Mouse (Mus musculus): Measurements from ENCODE around the gene Slc35e3.

The Slc35e3 gene

DNA sequence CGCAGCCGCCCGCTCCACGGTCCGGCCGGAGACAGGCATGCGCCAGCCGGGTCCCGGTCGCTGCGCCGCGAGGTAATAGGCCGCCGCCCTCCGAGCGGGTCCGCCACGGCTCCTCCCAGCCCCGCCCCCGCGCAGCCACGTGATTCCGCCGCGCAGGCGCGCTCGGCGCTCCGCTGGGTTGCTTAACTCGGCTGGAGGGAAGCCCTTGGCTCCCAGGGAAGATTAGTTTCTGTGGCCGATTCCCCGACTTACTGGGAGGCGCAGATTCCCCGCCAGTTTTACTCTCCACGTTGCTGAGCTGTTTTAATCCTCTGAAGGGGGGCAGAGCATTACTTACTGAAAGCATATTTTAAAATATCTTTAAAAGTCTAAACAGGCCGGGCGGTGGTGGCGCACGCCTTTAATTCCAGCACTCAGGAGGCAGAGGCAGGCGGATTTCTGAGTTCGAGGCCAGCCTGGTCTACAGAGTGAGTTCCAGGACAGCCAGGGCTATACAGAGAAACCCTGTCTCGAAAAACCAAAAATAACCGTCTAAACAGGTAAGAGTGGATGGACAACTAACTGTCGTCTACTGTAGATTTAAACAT lies at the start of gene Slc35e3:
Gene Slc35e3, minus strand, starts transcription at position 69 of the 587 bp plus-strand sequence.
- DNase-seq (ENCODE audit: low read depth, low spot score) = peak; percentile 81

DNA sequence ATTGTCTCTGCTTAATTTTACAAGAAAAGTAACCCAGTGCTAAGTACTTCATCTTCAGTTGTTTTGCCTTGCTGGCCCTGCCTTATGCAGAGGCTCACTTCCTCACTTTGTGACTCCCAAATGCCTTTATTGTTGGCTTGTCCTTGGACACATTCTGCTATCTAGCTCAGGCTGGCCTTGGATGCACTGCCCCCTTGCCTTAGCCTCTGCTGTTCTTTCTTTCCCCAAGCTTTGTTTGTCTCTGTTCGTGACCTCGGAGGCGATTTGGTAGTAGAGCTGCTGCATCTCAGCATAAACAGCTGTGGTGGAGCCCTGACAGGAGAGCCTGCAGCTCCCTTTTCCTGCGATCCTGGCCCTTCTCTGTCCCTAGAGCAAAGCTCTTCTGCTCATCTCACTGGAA lies 49.0 kb upstream of the Slc35e3 start:
- DNase-seq (ENCODE audit: low read depth, low spot score) = no peak

DNA sequence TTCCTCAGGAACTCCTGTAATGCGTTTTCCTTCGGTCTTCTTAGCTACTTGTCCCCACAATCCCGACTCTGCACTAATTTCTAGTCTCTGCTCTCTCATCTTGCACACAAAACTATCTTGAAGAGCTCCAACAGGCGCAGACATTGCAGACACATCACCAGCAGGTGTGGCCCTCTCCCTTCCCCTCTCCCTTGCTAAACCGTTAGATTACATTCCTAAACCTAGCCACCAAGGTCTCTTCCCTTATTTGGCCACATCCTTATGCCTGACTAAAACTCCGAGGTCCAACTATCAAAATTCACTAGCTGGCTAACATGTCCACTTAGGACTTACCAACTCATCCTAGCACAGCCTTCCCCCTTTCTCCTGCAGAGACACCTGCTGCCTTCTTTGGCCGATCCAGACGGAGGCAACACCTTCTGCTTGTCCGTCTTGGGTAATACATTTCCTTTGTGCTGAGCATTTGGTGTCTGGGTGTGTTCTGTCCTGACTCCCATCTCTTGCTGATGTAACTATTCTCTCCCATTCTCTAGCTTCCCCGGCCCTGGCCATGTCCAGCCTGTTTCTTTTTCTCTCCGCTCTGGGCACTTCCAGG lies 47.4 kb upstream of the Slc35e3 start:
- DNase-seq (ENCODE audit: low read depth, low spot score) = no peak

DNA sequence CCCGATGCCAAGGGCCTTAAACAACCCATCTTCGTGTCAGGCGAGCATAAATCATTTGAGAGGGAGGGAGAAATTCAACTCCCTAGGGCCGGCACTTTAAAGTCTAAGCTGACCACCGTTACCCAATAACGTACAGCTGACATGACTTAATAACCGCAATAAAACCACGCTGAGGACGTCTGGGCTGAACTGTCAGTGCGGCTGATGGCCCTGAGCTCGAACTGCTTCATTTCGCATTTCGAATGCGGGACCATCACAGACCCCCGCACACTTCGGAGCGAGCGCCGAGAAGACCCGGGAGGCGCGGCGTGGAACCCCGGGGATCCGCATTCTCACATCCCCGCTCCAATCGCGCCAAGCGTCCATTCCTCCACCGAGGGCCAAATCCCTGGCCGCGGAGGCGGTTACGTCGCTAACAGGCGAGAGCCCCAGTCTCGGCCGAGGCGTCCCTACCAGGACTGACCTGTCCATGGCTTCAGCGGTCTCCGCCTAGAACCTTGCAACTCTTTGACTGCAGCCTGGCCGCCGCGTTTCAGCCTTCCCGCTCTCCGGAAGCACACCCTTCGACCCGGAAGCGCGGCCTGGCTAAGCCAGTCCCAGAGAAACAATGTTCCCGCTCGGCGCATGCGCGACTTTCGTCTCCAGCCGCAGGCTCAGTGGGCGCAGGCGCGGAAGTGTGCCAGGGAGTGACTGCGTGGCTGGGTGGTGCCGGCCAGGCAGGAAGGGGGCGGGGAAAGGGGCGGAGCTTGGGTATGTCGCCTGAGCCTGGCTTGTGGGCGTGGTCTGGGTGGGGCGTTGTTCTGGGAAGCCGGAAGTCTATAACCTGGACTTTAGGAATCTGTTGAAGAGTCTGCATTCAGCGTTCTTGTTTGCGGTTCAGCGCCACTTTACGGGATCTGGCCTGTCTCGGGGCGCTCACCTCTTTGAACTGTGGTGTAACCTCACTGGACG lies 46.3 kb upstream of the Slc35e3 start, which contains the start of gene Nup107:
Gene Nup107, minus strand, starts transcription at position 565 of the 951 bp plus-strand sequence.
- DNase-seq (ENCODE audit: low read depth, low spot score) = peak; percentile 96

DNA sequence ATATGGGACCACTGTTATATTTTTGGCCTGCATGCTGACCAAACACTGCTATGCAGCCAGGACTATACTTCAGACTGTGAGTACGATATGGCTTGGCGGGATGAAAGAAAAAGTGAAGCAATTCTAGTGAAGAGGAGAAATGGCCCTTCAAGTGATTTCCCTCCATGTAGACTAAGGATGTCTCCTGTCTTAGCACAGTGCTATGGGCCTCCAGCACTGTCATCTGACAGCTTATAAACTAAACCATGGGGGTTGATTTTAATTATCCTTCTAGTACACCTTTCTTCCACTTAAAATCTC lies 45.0 kb upstream of the Slc35e3 start:
- DNase-seq (ENCODE audit: low read depth, low spot score) = no peak

DNA sequence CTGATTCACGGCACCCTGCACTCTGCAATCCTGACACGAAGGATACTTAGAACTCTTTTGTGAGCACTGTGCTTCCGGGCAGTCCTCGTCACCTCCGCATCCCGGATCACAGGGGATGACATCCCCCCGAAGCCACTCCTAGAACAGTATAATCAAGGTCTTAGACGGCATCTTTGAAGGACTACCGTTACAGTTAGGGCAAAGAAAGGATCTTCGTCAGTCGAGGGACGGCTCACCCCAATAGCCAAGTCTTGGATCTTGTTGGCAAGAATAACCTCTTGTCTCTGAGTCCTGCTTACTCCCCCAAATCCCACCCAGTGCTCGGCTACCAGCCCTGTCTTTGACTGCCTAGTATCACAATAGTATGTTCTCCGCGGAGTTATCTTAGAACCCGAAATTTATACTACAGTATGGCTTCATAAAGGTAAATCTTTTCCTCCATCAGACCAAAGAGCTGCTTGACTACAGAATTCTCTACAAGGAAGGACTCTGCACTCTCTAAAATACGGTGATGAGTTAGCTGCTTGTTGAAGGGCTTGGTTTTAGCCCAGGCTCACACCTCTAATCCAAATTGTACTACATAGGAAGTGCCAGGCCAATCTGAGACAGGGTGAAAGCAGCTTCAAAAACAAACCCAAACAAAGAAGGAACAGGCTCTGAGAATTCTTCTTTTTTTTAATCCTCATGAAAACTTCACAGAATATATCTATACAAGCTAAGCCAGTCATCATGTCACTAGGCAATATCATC lies 44.4 kb upstream of the Slc35e3 start:
- no peak for DNase-seq (ENCODE audit: low read depth, low spot score)

DNA sequence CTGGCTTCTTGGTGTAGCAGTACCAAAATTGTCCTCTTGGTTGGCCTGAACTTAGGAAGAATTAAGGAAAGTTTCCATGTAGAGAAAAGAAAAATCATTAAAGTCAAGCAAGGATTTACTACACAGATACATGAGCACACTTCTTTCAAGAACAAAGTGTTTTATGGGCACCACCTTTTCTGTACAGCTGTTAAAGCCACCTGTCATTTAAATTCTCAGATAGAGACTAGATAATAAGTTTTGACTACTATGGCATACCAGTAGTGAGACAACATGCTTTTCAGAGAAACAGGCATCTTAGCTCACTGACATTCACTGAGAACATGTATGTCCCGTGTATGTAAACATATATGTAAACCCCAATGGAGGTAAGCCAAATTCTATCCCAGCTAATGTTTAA lies 43.8 kb upstream of the Slc35e3 start:
- DNase-seq (ENCODE audit: low read depth, low spot score) = no peak

DNA sequence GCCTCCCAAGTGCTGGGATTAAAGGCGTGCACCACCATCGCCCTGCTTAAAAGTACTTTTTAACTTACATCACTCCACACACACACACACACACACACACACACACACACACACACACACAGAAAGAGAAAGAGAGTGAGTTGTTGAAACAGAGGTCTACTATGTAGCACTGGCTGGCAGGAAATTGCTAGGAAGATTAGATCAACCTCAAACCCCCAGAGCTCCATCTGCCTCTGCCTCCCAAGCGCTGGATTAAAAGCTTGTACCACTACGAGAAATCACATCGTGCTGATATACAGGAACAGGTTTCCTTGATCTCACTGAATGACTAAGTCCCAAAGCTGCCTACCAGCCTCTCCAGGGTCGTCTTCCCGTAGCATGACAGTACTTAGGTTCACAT lies 38.5 kb upstream of the Slc35e3 start:
- no peak for DNase-seq (ENCODE audit: low read depth, low spot score)

DNA sequence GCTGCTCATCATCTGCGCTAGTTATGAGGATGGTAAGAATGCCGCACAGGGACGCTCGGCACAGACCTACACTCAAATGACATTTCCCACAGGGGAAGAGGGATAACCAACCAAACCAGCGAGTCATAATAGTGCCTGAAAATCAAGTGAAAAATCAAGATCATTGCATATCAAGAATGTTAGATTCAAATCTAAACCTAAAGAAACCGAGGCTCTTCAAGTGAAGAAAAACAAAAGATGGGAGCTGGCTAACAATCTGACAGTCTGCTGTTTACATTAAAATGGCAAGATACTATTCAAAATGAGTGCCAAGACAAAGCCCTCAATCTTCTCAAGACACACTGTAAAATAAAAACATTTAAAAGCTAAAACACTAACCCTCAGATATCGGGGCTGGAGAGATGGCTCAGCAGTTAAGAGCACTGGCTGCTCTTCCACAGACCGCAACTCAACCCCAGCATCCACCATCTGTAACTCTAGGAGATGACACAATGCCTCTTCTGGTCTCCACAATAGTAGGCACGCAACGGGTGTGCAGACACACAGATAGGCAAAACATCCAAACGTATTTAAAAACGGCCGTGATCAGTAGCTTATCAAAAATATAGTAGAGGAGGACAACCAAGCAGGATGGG lies 37.7 kb upstream of the Slc35e3 start:
- no peak for DNase-seq (ENCODE audit: low read depth, low spot score)

DNA sequence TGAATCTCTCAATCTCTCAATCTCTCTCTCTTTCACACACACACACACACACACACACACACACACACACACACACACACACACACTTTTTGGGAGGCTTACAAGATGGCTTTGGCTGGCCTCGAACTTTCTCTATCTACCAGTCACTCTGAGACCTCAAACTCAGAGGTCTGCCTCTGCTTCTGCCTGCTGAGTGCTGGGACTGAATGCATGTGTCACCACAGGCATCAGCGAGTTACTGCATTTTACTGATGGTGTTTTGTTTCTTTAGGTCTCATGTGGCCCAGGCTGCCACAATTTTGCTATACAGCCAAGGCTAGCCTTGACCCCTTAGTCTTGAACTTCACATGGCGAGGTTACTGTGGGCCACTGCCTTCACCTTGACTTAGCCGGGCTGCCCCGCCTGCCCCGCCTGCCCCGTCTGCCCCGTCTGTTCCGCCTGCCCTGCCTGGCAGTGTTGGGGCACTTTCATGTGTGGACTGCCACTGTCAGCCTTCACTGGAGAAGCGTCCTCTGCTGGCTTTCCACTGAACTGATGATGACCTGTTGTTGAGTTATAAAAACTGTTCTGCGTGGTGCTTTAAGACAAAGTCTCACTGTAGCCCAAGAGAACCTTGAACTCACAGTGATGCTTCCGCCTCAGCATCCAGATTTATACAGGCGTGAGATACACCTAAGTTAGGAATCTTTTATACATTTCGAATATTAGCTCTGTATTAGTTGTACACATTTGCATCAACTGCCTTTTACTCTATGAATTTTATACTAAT lies 36.5 kb upstream of the Slc35e3 start:
- no peak for DNase-seq (ENCODE audit: low read depth, low spot score)

DNA sequence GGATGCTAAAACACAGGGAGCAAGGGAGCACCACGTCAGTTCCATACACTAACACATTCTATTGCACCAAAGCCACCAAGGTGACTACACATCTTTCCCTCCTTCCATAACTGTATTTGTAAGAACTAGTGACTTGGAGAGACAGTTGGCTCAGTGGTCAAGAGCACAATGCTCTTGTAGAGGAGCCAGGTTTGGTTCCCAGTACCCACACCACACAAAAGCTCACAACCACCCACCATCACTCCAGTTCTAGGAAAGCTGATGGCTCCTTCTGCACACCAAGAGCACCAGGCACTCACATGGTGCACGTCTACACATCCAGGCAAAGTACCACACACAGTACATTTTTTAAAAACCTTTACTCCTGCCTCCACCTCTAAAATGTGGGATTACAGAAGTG lies 35.9 kb upstream of the Slc35e3 start:
- DNase-seq (ENCODE audit: low read depth, low spot score) = no peak

DNA sequence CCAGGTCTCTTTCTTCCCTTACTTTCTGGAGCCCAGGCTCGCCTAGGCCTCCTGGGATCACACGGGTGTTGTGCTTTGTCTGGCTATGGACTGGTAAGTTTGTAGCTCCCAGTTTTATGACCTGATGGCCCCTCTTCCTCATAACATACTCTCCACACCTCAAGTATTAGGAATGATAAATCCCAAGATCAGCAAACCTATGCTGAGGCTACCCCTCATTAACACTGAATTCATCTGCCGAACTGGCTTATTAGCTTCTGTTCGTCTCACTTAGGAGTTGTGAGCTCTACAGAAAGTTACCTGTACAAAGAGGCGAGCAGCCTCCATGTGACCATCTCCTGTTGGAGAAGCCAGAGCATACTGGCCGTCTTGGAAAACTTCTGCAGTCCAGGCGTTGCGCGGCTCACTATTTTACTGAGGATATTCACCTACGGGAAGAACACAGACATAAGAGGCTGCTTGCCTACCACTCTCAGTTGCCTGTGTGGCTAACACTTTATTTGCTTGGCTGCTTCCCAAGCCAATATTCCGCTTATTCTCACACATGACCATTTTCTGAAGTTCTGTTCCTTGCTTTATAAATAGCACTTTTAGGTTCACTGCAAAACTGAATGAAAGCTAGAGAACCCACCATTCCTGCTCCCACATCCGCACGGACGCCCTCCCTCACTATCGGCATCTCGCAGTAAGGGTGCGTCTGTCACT lies 35.0 kb upstream of the Slc35e3 start:
- no peak for DNase-seq (ENCODE audit: low read depth, low spot score)

DNA sequence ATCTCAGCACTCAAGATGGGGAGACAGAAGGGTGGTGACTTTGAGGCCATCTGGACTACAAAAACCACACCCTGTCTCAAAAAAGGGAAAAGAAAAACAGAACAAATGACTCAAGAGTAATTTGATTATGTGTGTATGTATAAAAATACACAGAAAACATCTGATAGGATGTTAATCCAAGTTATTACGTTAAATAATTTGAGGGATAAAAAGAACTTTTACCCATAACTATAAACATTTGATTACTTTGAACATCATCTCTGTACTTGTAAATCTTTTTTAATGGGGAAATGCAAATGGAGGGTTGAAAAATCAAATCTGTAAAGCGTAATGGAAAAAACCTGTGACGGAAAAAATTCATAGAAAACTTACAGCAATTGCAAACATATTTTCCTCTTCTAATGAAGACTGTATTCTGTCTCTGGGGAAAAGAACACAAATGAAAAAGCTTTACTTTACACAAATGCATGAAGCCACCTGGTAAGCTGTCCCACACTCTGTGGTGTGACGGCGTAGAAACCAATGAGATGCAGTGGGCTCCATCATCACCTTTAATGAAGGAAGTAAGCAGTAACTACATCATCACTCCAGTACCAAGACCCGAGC lies 34.2 kb upstream of the Slc35e3 start:
- DNase-seq (ENCODE audit: low read depth, low spot score) = no peak

DNA sequence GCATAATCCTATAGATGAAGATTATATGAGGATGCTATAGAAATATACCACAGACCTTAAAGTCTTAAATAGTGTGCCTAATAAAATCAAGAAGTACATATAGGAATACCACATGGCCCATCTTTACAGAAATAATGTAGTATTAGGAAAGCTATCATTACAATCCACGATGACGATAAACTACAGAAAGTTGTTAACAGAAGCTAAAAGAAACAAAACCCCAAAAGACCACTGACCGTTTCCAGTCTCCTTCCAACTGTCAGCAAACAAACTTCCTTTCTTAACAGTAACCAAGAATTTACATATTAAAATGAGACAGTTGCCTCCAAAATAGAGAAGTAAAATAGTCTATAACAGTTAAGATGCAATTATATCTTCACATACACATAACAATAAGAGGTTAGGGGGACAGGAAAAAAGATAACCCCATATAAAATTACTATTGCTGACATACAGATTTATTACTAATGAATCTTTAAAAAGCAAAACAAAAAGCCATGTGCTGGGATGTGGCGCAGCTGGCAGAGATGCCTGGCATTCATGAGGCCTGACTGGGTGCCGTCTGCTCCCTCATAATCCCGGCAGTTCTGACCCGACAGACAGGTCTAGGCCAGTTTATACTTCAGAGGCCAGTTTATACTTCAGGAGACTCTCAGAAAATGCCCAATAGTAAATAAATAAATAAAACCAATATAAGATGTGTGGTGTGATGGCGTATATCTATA lies 33.6 kb upstream of the Slc35e3 start:
- no peak for DNase-seq (ENCODE audit: low read depth, low spot score)

DNA sequence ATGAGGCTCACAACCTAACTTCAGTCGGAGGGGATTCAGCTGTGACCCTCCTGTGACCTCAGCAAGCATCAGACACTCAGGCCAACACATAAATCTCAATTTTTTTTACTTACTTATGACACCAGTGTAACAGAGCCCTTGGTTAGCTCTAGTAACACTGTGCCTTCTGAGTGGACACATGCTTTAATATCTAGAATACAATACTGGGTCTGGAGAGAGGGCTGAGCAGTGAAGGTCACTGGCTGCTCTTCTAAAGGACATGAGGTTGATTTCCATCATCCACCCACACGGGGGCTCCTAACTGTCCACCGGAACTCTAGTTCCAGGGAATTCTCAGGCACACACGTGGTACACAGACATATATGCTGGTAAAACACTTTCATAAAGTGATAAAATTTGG lies 32.8 kb upstream of the Slc35e3 start:
- DNase-seq (ENCODE audit: low read depth, low spot score) = no peak

DNA sequence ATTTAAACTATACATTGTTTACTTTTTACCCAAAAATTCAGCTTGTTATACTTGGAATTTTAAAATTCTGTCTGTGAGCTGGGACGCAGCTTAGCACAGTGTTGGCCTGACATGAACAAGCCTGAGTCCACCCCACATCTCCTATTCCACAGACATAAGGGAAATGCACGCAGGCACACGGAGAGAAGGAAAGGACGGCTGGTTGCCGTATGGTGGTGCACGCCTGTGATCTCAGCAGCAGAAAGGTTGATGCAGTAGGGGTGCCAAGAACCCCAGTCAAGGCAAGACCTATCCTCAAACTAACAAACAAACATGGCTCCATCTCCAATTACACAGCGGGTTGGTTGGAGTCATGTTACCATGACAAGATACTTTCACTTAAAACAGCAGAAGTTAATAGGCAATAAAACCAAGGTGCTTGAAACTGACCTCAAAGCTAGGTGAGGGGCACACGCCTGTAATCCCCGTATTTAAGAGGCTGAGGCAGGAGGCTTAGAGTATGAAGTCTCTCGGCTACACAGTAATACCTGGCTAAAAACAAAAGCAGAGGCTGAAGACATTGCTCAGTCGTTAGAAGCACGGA lies 32.3 kb upstream of the Slc35e3 start:
- no peak for DNase-seq (ENCODE audit: low read depth, low spot score)

DNA sequence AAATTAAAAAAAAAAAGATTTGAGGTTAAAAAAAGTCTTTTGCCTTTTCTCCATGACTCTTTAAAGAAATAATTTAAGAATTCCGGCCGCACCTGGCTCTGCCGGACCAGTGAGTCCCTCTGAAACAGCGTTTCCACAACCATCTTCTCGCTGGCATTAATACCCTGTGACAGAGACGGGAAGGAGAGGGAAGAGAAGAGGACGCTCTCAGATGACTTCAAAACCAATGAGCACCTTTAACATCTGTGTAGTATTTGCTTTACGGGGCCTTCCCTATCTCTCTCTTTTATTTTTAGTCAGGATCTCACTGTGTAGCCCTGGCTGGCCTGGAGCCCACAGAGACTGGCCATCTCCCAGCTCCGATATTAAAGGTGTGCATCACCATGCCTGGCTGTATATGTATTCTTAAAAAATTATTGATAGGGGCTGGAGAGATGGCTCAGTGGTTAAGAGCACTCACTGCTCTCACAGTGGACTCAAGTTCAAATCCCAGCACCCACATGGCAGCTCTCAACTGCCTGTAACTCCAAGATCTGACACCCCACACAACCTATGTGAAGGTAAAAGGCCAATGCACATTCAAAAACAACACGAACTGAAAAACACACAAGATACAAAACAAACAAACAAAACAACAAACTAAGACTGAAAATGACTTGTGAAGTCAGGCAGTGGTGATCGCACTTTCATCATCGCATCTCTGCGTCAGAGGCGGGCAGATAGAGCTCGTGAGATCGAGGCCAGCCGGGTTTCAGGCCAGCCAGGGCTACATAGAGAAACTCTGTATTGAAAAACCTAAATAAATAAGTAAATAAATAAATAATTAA lies 31.5 kb upstream of the Slc35e3 start:
- DNase-seq (ENCODE audit: low read depth, low spot score) = no peak

DNA sequence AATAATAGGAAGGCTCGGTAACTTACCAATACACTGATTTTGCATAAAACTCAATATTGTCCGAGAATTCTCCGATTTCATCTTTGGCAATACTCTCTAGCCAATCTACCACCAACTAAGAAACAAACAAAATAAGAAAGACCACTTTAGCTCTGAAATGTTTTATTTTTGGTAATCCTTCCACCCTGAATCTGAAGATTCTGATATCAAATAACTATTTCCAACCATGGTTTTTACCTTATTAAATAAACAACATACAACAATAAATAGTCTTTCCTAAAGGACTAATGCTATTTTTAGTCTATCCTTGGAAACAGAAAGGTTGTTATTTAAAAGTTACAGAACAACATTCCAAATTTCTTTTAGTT lies 30.9 kb upstream of the Slc35e3 start:
- DNase-seq (ENCODE audit: low read depth, low spot score) = no peak
